Mouse (Mus musculus) lung, adult 2 months (tissue): ENCODE results near the gene Btrc. TPM values are rescaled to one million over a fixed set of nuclear protein-coding genes. Genes with fewer than 3 reads are reported as not detected.

Experiments used
- DNase-seq: peaks from one replicate; pipeline ENCODE4 v3.0.0; 2022
- H3K4me1 ChIP-seq: fragments of 200-500 bp; 2 replicates; pipeline ENCODE4 v1.6.1; 2011; ENCODE audit warnings: low read length; ENCODE audit not compliant: control insufficient read depth, insufficient read depth
- H3K4me3 ChIP-seq: fragments of 200-500 bp; replicated peaks from 2 replicates; pipeline ENCODE3; 2011; ENCODE audit warnings: low read depth, mild to moderate bottlenecking, control low read depth, low read length; ENCODE audit errors: extremely low read depth
- CTCF ChIP-seq: fragments of 200-500 bp; IDR thresholded peaks from 2 replicates; pipeline ENCODE4 v1.5.1; 2011; ENCODE audit warnings: mild to moderate bottlenecking, low read length, control low read depth; ENCODE audit not compliant: insufficient read depth
- POLR2A ChIP-seq: fragments of 200-500 bp; IDR thresholded peaks from 2 replicates; pipeline ENCODE4 v1.6.1; 2011; ENCODE audit warnings: low read depth, mild to moderate bottlenecking, control low read depth, low read length, borderline replicate concordance; ENCODE audit errors: extremely low read depth
- WGBS: fragments of 180-500 bp; shearing (Covaris S2); methylation state at CpG from one replicate; pipeline ENCODE4 v1.1.7; 2018; 5-methylcytosine and 5-hydroxymethylcytosine counted together
- polyA plus RNA-seq: library from polyadenylated mRNA; depleted of rRNA; stranded (reverse); fragments of >200 nt; gene quantifications from 2 replicates; pipeline ENCODE4 v1.2.3, GENCODE M21; 2012

The Btrc gene
- polyA plus RNA-seq, 1 experiment = 16.9 TPM

- no peak for TF ChIP-seq CTCF
- no peak for TF ChIP-seq POLR2A
- 69% methylated on average over 6 of the region's 6 CpGs for WGBS
Measured at GRCm38 (mm10) chr19:45489961-45490360, 126.4 kb downstream of the Btrc start.

DNA sequence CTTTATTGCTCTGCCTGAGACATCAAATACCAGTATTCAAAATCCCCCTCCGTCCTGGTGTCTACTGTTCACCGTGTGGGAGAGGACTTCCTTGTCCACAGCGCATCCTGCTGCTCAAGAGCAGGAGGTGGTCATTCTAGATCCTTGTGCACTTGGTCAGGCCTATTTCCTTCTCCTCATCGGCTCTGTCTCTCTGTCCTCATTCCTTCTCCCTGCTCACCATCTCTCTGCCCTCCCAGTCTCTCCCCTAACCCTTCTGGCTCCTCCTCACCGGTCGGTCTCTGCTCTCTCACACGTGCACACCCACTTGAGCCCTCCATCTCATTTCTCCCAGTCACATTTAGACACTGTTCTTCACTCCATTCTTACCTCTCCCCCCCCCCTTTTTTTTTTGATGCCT is 127.7 kb downstream of the Btrc start:
- no peak overlapping the region for H3K4me3 ChIP-seq
- no peak for TF ChIP-seq CTCF
- TF ChIP-seq POLR2A = no peak
- DNase-seq = no peak
- H3K4me1 ChIP-seq = peaks cover 5% of the 10 kb centered on the region
- 84% methylated on average over 7 of the region's 7 CpGs for WGBS

More at GRCm38 (mm10) chr19:45489961-45490360, 126.4 kb downstream of the Btrc start:
- Histone ChIP-seq H3K4me1 (peaks cover 5% of the 10 kb centered on the region), H3K4me3 (no peak overlapping the region)
- DNase-seq = no peak

DNA sequence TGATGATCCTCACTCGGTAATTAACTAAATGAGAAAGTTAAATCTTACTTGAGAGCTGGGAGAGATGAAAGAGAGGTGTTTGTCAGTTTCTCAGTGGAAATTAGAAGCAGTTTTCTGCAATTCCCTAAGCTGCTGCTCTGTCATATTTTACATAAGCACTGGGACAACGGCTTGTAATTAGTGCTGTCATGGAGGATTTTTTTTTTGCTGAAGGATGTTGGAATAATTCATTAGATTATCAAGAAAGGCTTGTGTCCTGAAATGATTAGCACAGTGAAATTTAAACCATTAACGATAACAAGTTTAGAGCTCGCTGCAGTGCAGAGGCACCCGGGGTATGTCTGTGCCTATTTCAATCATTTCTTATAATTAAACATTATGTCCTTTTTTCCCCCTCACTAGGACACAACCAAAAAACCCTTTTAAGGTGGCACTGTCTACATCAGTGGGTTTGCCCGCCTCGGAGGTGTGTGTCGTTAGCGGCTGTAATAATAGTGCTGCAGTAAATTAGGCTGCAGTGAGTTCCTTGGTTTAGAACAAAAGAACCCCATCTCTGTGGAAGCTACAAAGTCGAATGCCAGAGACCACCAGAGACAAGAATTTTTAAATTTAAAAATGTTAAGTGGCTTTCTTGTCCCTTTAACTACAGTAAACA is 130.7 kb downstream of the Btrc start:
- WGBS = 86% methylated on average over 10 of the region's 10 CpGs
- TF ChIP-seq CTCF = no peak
- TF ChIP-seq POLR2A = no peak
- no peak overlapping the region for H3K4me3 ChIP-seq
- DNase-seq = no peak
- peaks cover 5% of the 10 kb centered on the region for H3K4me1 ChIP-seq

- 92% methylated on average over 7 of the region's 7 CpGs for WGBS
- no peak overlapping the region for H3K4me3 ChIP-seq
- TF ChIP-seq POLR2A (no peak), CTCF (no peak)
Measured at GRCm38 (mm10) chr19:45505446-45505845, 141.9 kb downstream of the Btrc start.

DNA sequence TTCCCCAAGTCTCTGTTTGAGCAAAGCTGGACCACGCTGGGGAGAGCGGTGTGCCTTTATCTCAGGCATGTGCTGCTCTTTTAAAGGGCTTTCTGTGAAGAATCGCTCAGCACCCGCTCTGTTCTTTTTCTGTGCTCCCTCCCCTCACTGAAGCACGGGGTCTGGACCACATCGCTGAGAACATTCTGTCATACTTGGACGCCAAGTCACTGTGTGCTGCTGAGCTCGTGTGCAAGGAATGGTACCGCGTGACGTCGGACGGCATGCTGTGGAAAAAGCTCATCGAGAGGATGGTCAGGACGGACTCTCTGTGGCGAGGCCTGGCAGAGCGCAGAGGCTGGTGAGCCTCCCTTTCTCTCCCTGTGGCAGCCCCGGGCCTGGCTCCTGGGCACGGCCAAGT is 144.0 kb downstream of the Btrc start:
- Histone ChIP-seq H3K4me3 (no peak overlapping the region), H3K4me1 (no peaks in the 10 kb centered on the region)
- WGBS = 79% methylated on average over 19 of the region's 19 CpGs
- no peak for TF ChIP-seq POLR2A
- no peak for TF ChIP-seq CTCF
- DNase-seq = no peak

More at GRCm38 (mm10) chr19:45505446-45505845, 141.9 kb downstream of the Btrc start:
- DNase-seq = no peak
- H3K4me1 ChIP-seq = no peaks in the 10 kb centered on the region

- no peak for TF ChIP-seq POLR2A
- TF ChIP-seq CTCF = no peak
- Histone ChIP-seq H3K4me3 (no peak overlapping the region), H3K4me1 (no peaks in the 10 kb centered on the region)
- 80% methylated on average over 3 of the region's 3 CpGs for WGBS
- DNase-seq = no peak
Measured at GRCm38 (mm10) chr19:45510680-45511079, 147.1 kb downstream of the Btrc start.

- TF ChIP-seq CTCF = no peak
- TF ChIP-seq POLR2A = no peak
- Histone ChIP-seq H3K4me1 (no peaks in the 10 kb centered on the region), H3K4me3 (no peak overlapping the region)
- no peak for DNase-seq
- WGBS = 84% methylated on average over 4 of the region's 4 CpGs
Measured at GRCm38 (mm10) chr19:45511406-45511805, 147.9 kb downstream of the Btrc start.

GRCm38 (mm10) chr19:45515341-45515740 is 151.8 kb downstream of the Btrc start:
- TF ChIP-seq CTCF = no peak
- TF ChIP-seq POLR2A = no peak
- WGBS = 87% methylated on average over 2 of the region's 2 CpGs
- no peak for DNase-seq
- Histone ChIP-seq H3K4me1 (no peaks in the 10 kb centered on the region), H3K4me3 (no peak overlapping the region)

DNA sequence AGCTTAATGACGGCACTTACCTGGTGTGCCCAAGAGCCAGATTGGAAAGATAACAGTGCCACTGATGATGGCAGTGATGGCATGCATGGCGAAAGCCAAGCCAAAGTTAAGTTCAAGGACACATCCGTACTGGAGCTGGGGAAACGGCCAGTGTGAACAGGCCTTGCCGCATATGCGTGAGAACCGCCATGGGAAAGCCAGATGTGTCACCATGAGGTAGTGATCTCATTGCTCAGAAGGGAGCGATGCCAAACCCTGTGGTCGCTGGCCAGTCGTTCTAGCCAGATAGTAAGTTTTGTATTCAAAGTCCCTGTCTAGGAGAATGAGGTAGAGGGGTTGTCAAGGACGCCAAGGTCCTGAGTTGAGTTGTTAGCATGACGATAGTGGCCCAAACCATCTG is 152.7 kb downstream of the Btrc start:
- DNase-seq = no peak
- TF ChIP-seq CTCF (no peak), POLR2A (no peak)
- Histone ChIP-seq H3K4me3 (no peak overlapping the region), H3K4me1 (no peaks in the 10 kb centered on the region)
- WGBS = 91% methylated on average over 12 of the region's 12 CpGs

- WGBS = 86% methylated on average over 7 of the region's 7 CpGs
- H3K4me3 ChIP-seq = no peak overlapping the region
- no peak for TF ChIP-seq CTCF
- TF ChIP-seq POLR2A = no peak
- DNase-seq = no peak
- H3K4me1 ChIP-seq = peaks cover 2% of the 10 kb centered on the region; the same call in 1 of the 2 replicates
Measured at GRCm38 (mm10) chr19:45527382-45527781, 163.8 kb downstream of the Btrc start.
